Mouse (Mus musculus) liver, embryonic 11.5 days (tissue): ENCODE data around the gene Myo16. TPM values are rescaled to one million over a fixed set of nuclear protein-coding genes. Genes with fewer than 3 reads are reported as not detected.

Source experiments
- ATAC-seq: fragments of 200-750 bp; cut with Nextera tagmentation; replicated peaks from 2 replicates; pipeline ENCODE4 v1.8.0; 2017; ENCODE audit warnings: moderate number of reproducible peaks, mild to moderate bottlenecking, moderate TSS enrichment, moderate library complexity; ENCODE audit not compliant: low FRiP score
- DNase-seq: peaks from one replicate; pipeline ENCODE4 v3.0.0-alpha.2; 2017; ENCODE audit warnings: low spot score
- H3K27ac ChIP-seq: fragments of 300-500 bp; sonication (generic); 2 replicates; pipeline ENCODE4 v1.5.1; 2014; ENCODE audit warnings: mild to moderate bottlenecking, low read depth, low read length, control low read depth
- H3K27me3 ChIP-seq: fragments of 300-500 bp; sonication (generic); replicated peaks from 2 replicates; pipeline ENCODE4 v1.6.1; 2014; ENCODE audit warnings: low read length, mixed read lengths; ENCODE audit not compliant: control insufficient read depth, insufficient read depth
- H3K36me3 ChIP-seq: fragments of 300-500 bp; sonication (generic); 2 replicates; pipeline ENCODE4 v1.6.1; 2014; ENCODE audit warnings: mild to moderate bottlenecking, low read length, moderate library complexity, mixed read lengths; ENCODE audit not compliant: control insufficient read depth, insufficient read depth
- H3K4me1 ChIP-seq: fragments of 300-500 bp; sonication (generic); replicated peaks from 2 replicates; pipeline ENCODE4 v1.6.1; 2014; ENCODE audit warnings: low read length, mixed read lengths; ENCODE audit not compliant: control insufficient read depth, insufficient read depth
- H3K4me2 ChIP-seq: fragments of 300-500 bp; sonication (generic); 2 replicates; pipeline ENCODE4 v1.6.1; 2014; ENCODE audit warnings: mild to moderate bottlenecking, control low read depth, moderate library complexity
- H3K4me3 ChIP-seq: fragments of 300-500 bp; sonication (generic); 2 replicates; pipeline ENCODE4 v1.5.1; 2014; ENCODE audit warnings: low read depth, low read length, control low read depth
- H3K9ac ChIP-seq: fragments of 300-500 bp; sonication (generic); 2 replicates; pipeline ENCODE4 v1.6.1; 2014; ENCODE audit warnings: low read depth, low read length, control low read depth
- H3K9me3 ChIP-seq: fragments of 300-500 bp; sonication (generic); 2 replicates; pipeline ENCODE4 v1.6.1; 2016; ENCODE audit warnings: low read length, inconsistent platforms, mixed read lengths; ENCODE audit not compliant: control insufficient read depth
- WGBS: fragments of 180-500 bp; shearing (Covaris S2); extraction: QIAGEN DNeasy Blood & Tissue Kit; methylation state at CpG from one replicate; pipeline ENCODE4 v1.1.7; 2014; 5-methylcytosine and 5-hydroxymethylcytosine counted together
- polyA plus RNA-seq: library from polyadenylated mRNA; unstranded; fragments of >200 nt; fragmentation: Nextera tagmentation; extraction: Ambion mirVana; gene quantifications from 2 replicates; pipeline ENCODE4 v1.2.1, GENCODE M21; 2014

Myo16 gene
- polyA plus RNA-seq, 1 experiment from 2014 or later = 0.07 TPM

DNA sequence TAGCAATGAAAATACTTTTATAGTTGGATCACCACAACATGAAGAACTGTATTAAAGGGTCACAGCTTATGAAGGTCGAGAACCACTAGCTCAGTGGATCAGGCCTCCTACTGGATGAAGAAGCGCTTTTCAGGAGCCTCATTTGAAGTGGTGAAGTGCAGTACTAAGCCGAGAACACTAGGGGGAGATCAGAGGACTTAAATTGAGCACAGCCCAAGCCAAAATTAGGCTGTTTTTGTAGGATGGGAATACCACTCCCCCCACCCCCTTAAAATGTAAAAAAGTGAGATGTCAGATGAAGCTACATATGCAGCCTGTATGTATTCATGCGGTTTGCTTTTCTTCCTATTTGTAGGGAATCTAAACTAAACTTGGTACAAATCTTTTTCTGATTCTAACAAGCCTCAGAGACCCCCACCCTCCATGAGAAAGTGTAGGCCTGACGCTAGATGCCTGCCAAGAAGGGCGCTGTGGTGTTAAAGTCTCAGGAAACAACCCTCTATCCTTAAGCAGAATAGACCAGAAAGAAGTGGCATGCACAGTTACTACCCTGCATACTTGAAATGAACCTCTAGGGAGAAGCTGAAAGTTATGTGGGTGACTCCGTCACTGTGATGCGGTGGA is 77.1 kb downstream of the Myo16 start:
- H3K4me3 ChIP-seq = no peak overlapping the region
- no peaks in the 10 kb centered on the region for H3K36me3 ChIP-seq
- no peaks in the 10 kb centered on the region for H3K4me1 ChIP-seq
- H3K9ac ChIP-seq = no peak overlapping the region
- H3K27me3 ChIP-seq = no peaks in the 10 kb centered on the region
- DNase-seq = no peak
- H3K4me2 ChIP-seq = no peak overlapping the region
- WGBS = 54% methylated on average over 8 of the region's 8 CpGs
- no peak overlapping the region for H3K27ac ChIP-seq
- no peak for ATAC-seq
- H3K9me3 ChIP-seq = no peaks in the 10 kb centered on the region

DNA sequence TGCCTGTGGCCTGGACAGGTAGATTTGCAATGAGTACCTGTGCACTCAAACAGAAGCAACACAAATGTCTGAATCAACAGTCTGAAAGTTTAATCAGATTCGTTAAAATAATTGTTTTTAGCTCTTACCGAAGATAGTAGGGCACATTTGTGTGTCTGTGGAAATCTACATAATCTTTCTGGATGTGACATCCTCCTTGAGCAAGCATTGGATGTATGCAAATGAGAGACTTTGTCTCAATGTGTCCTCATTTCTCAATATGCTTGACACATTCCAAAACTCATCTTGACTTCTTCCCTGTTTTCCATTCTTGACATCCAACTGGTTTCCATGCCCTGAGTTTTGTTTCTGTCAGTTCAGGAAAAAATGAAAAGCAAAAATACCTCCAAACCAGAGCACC is 80.8 kb downstream of the Myo16 start:
- ATAC-seq = no peak
- 76% methylated on average over 2 of the region's 2 CpGs for WGBS

DNA sequence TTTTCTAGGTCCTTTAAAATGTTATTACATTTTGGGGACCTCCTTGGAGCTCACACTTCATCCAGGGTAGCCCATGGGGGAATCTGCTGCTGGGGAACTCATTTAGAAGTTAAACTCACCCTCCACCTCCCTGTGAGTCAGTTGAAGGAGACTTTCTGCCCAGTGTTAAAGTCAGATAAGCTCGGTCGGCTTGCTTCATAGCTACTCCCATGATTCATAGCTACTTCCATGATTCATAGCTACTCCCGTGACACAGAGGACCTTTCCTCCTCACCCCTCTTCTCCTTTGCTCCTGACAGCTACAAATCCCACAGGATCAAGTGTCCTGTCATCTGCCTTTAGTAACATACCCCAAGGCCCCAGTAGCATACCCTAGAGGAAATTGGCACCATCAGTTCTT is 89.6 kb downstream of the Myo16 start:
- no peak overlapping the region for H3K4me2 ChIP-seq
- ATAC-seq (no peak), DNase-seq (no peak)
- no peak overlapping the region for H3K4me3 ChIP-seq
- no peaks in the 10 kb centered on the region for H3K4me1 ChIP-seq
- no peaks in the 10 kb centered on the region for H3K9me3 ChIP-seq
- 26% methylated on average over 3 of the region's 3 CpGs for WGBS
- H3K9ac ChIP-seq = no peak overlapping the region
- no peaks in the 10 kb centered on the region for H3K36me3 ChIP-seq
- no peaks in the 10 kb centered on the region for H3K27me3 ChIP-seq
- no peak overlapping the region for H3K27ac ChIP-seq

More for the DNA sequence above, 80.8 kb downstream of the Myo16 start:
- H3K4me1 ChIP-seq = no peaks in the 10 kb centered on the region
- H3K36me3 ChIP-seq = no peaks in the 10 kb centered on the region
- H3K9me3 ChIP-seq = no peaks in the 10 kb centered on the region
- no peak for DNase-seq
- no peak overlapping the region for H3K4me2 ChIP-seq
- H3K27ac ChIP-seq = no peak overlapping the region
- H3K4me3 ChIP-seq = no peak overlapping the region
- no peaks in the 10 kb centered on the region for H3K27me3 ChIP-seq
- H3K9ac ChIP-seq = no peak overlapping the region

DNA sequence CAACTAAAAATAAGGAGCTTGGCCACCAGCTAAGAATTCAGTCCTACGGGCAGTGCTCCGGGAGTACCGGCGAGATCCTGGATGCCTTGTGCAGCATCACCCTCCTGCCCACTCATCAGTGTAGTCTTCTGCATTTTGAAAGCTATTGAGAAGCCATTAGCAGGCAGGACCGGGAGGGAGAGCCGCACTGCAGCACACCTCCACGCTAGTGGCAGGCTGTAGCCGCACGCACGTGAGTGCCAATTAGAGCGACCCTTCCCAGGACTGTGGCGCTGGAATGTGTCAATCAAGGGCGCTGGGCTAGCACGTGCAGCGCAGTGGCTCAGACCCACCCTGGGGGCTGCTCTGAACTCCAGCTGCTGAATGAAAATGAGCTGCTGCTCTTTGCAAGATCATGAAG is 95.4 kb downstream of the Myo16 start:
- H3K4me2 ChIP-seq = no peak overlapping the region
- no peak overlapping the region for H3K27ac ChIP-seq
- ATAC-seq (no peak), DNase-seq (no peak)
- no peak overlapping the region for H3K9ac ChIP-seq
- H3K4me1 ChIP-seq = no peaks in the 10 kb centered on the region
- H3K27me3 ChIP-seq = peaks cover 8% of the 10 kb centered on the region
- H3K9me3 ChIP-seq = no peaks in the 10 kb centered on the region
- 11% methylated on average over 15 of the region's 15 CpGs for WGBS
- no peaks in the 10 kb centered on the region for H3K36me3 ChIP-seq
- no peak overlapping the region for H3K4me3 ChIP-seq

GRCm38 (mm10) chr8:10255741-10256140 is 102.0 kb downstream of the Myo16 start:
- H3K4me2 ChIP-seq = no peak overlapping the region
- H3K9me3 ChIP-seq = no peaks in the 10 kb centered on the region
- no peak overlapping the region for H3K4me3 ChIP-seq
- no peak overlapping the region for H3K27ac ChIP-seq
- DNase-seq (no peak), ATAC-seq (no peak)
- 58% methylated on average over 2 of the region's 2 CpGs for WGBS
- H3K9ac ChIP-seq = no peak overlapping the region
- no peaks in the 10 kb centered on the region for H3K4me1 ChIP-seq
- H3K27me3 ChIP-seq = no peaks in the 10 kb centered on the region
- H3K36me3 ChIP-seq = no peaks in the 10 kb centered on the region

DNA sequence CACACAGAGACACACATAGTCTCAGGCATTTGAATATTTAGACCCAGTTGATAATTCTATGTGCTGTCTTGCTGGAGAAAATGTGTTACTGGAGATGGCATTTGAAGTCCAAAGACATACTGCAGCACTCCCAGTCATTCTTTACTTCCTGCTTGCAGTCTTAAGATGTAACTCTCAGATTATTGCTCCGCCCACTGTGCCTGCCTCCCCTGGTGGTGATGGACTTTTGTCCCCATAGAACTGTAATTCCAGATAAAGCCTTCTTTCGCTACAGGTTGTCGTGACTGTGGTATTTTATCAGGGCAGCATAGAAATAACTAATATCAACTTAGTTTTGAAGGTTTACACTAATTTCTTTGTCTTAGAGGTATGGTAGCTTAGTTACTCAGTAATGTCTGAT is 102.9 kb downstream of the Myo16 start:
- Histone ChIP-seq H3K9me3 (no peaks in the 10 kb centered on the region), H3K4me3 (no peak overlapping the region), H3K4me2 (no peak overlapping the region), H3K4me1 (no peaks in the 10 kb centered on the region), H3K36me3 (no peaks in the 10 kb centered on the region), H3K9ac (no peak overlapping the region), H3K27ac (no peak overlapping the region), H3K27me3 (no peaks in the 10 kb centered on the region)
- WGBS = 67% methylated on average over 3 of the region's 3 CpGs
- ATAC-seq (no peak), DNase-seq (no peak)

GRCm38 (mm10) chr8:10270094-10270493 is 116.4 kb downstream of the Myo16 start:
- Histone ChIP-seq H3K9me3 (no peaks in the 10 kb centered on the region), H3K27me3 (no peaks in the 10 kb centered on the region), H3K4me3 (no peak overlapping the region), H3K4me2 (no peak overlapping the region), H3K4me1 (no peaks in the 10 kb centered on the region), H3K9ac (no peak overlapping the region), H3K27ac (no peak overlapping the region), H3K36me3 (no peaks in the 10 kb centered on the region)
- DNase-seq (no peak), ATAC-seq (no peak; the same call in 1 of the 2 replicates)
- WGBS = 46% methylated on average over 4 of the region's 4 CpGs

DNA sequence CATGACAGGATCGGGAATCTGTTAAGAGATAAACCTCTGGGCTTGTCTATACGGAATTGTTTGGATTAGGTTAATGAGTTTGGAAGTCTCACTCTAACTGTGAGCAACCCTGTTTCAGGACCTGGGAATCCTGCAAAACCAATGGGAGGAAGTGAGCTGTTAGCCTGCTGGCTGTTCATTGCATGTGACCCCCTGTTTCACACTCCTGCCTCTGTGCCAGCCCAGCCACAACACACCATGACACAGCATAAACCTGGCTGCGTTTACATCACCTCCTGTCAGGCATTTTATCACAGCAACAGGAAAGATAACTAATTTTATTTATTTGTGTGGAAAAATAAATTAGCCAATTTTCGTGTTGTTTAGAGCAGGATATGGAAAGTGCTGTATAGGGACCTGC is 138.9 kb downstream of the Myo16 start:
- Histone ChIP-seq H3K9me3 (no peaks in the 10 kb centered on the region), H3K9ac (no peak overlapping the region), H3K4me2 (no peak overlapping the region), H3K4me1 (no peaks in the 10 kb centered on the region), H3K27ac (no peak overlapping the region), H3K27me3 (no peaks in the 10 kb centered on the region), H3K36me3 (no peaks in the 10 kb centered on the region), H3K4me3 (no peak overlapping the region)
- 42% methylated on average over 4 of the region's 4 CpGs for WGBS
- ATAC-seq (no peak), DNase-seq (no peak)

DNA sequence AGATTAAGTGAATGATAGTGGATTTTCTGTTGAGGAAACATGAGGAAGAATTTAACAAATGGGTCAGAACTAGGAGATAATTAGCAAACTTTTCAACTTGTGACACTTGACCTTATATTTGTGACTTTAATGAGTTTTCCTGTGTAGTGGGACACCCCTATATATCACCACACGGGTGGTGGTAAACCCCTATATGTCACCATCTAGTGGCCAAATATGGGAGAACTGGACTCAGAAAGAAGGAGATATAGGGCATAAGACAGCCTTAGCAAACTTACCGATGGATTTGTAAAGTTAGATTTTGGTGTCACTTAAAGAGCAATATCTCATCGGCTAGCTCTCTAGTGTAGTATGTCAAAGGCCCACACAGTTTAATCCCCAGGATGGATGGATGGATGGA is 147.1 kb downstream of the Myo16 start:
- Histone ChIP-seq H3K36me3 (no peaks in the 10 kb centered on the region), H3K4me3 (no peak overlapping the region), H3K27ac (no peak overlapping the region), H3K9me3 (no peaks in the 10 kb centered on the region), H3K27me3 (no peaks in the 10 kb centered on the region), H3K4me2 (no peak overlapping the region), H3K4me1 (no peaks in the 10 kb centered on the region), H3K9ac (no peak overlapping the region)
- DNase-seq = no peak
- no peak for ATAC-seq
- WGBS = 50% methylated on average over 3 of the region's 3 CpGs
